Mouse (Mus musculus) midbrain, embryonic 15.5 days (tissue): ENCODE data around the gene Pfkl. TPM values are rescaled to one million over a fixed set of nuclear protein-coding genes. Genes with fewer than 3 reads are reported as not detected.

Experiments
- ATAC-seq: fragments of 200-750 bp; cut with Nextera tagmentation; replicated peaks from 2 replicates; pipeline ENCODE4 v1.8.0; 2017; ENCODE audit warnings: moderate TSS enrichment
- H3K27ac ChIP-seq: fragments of 300-500 bp; sonication (generic); 2 replicates; pipeline ENCODE4 v1.5.1; 2015; ENCODE audit warnings: mild to moderate bottlenecking, inconsistent platforms
- H3K27me3 ChIP-seq: fragments of 300-500 bp; sonication (generic); replicated peaks from 2 replicates; pipeline ENCODE4 v1.6.1; 2015; ENCODE audit warnings: inconsistent platforms
- H3K36me3 ChIP-seq: fragments of 300-500 bp; sonication (generic); replicated peaks from 2 replicates; pipeline ENCODE4 v1.6.1; 2015; ENCODE audit warnings: inconsistent platforms
- H3K4me1 ChIP-seq: fragments of 300-500 bp; sonication (generic); 2 replicates; pipeline ENCODE4 v1.6.1; 2015; ENCODE audit warnings: inconsistent platforms
- H3K4me2 ChIP-seq: fragments of 300-500 bp; sonication (generic); 2 replicates; pipeline ENCODE4 v1.6.1; 2015; ENCODE audit warnings: inconsistent platforms, mild to moderate bottlenecking, moderate library complexity
- H3K4me3 ChIP-seq: fragments of 300-500 bp; sonication (generic); 2 replicates; pipeline ENCODE4 v1.5.1; 2015; ENCODE audit warnings: mild to moderate bottlenecking, inconsistent platforms
- H3K9ac ChIP-seq: fragments of 300-500 bp; sonication (generic); 2 replicates; pipeline ENCODE4 v1.6.1; 2015; ENCODE audit warnings: mild to moderate bottlenecking, inconsistent platforms
- H3K9me3 ChIP-seq: fragments of 300-500 bp; sonication (generic); 2 replicates; pipeline ENCODE4 v1.6.1; 2016; ENCODE audit warnings: inconsistent platforms
- WGBS: fragments of 180-500 bp; shearing (Covaris S2); methylation state at CpG from one replicate; pipeline ENCODE4 v1.1.7; 2015; ENCODE audit warnings: mixed read lengths; 5-methylcytosine and 5-hydroxymethylcytosine counted together
- polyA plus RNA-seq: library from polyadenylated mRNA; unstranded; fragments of >200 nt; fragmentation: Nextera tagmentation; extraction: Ambion mirVana; gene quantifications from 2 replicates; pipeline ENCODE4 v1.2.1, GENCODE M21; 2015

Pfkl gene
- polyA plus RNA-seq, 1 experiment from 2014 or later: 127 TPM

- WGBS: under 1% methylated on average over 57 of the region's 57 CpGs
- Histone ChIP-seq H3K27me3 (no peaks in the 10 kb centered on the region), H3K9me3 (no peaks in the 10 kb centered on the region), H3K9ac (peak within 1 kb of the TSS; percentile 75), H3K4me2 (peak within 1 kb of the TSS; percentile 69), H3K36me3 (no peaks in the 10 kb centered on the region), H3K4me1 (peaks cover 15% of the 10 kb centered on the region), H3K27ac (peak within 1 kb of the TSS; percentile 83), H3K4me3 (peak within 1 kb of the TSS; percentile 75)
- peak; percentile 98 for ATAC-seq
Measured at GRCm38 (mm10) chr10:77978351-77979350, 31.2 kb downstream of the Pfkl start, which contains the start of gene 1810043G02Rik. Gene 1810043G02Rik (plus strand): TSS chr10:77978524.

- Histone ChIP-seq H3K4me1 (peaks cover 15% of the 10 kb centered on the region), H3K9ac (no peak overlapping the region), H3K4me2 (no peak overlapping the region), H3K4me3 (no peak overlapping the region), H3K27ac (no peak overlapping the region), H3K36me3 (no peaks in the 10 kb centered on the region), H3K27me3 (no peaks in the 10 kb centered on the region), H3K9me3 (no peaks in the 10 kb centered on the region)
- no peak for ATAC-seq
- WGBS: 76% methylated on average over 8 of the region's 8 CpGs
Measured at GRCm38 (mm10) chr10:77976458-77977150, 33.3 kb downstream of the Pfkl start.

GRCm38 (mm10) chr10:77975653-77976052, 34.2 kb downstream of the Pfkl start:
- Histone ChIP-seq H3K4me3 (no peak overlapping the region), H3K4me2 (no peak overlapping the region), H3K9me3 (no peaks in the 10 kb centered on the region), H3K27me3 (no peaks in the 10 kb centered on the region), H3K27ac (no peak overlapping the region), H3K4me1 (peaks cover 15% of the 10 kb centered on the region), H3K9ac (no peak overlapping the region), H3K36me3 (no peaks in the 10 kb centered on the region)
- no peak for ATAC-seq
- WGBS: 53% methylated on average over 4 of the region's 4 CpGs

- Histone ChIP-seq H3K4me3 (no peak overlapping the region), H3K27me3 (0 out of 2 replicates have a peak, but pooled peaks cover 3% of the 10 kb centered on the region), H3K36me3 (no peaks in the 10 kb centered on the region), H3K27ac (no peak overlapping the region), H3K4me2 (no peak overlapping the region), H3K9me3 (no peaks in the 10 kb centered on the region), H3K9ac (no peak overlapping the region), H3K4me1 (peaks cover 16% of the 10 kb centered on the region)
- no peak for ATAC-seq
- 81% methylated on average over 5 of the region's 5 CpGs for WGBS
Measured at GRCm38 (mm10) chr10:77974811-77975210, 35.1 kb downstream of the Pfkl start.

- no peak overlapping the region for H3K4me2 ChIP-seq
- H3K4me1 ChIP-seq: peaks cover 15% of the 10 kb centered on the region
- H3K36me3 ChIP-seq: no peaks in the 10 kb centered on the region
- no peak overlapping the region for H3K27ac ChIP-seq
- WGBS: 77% methylated on average over 5 of the region's 5 CpGs
- H3K27me3 ChIP-seq: peaks cover 3% of the 10 kb centered on the region; the same call in 1 of the 2 replicates
- H3K9me3 ChIP-seq: no peaks in the 10 kb centered on the region
- no peak overlapping the region for H3K9ac ChIP-seq
- H3K4me3 ChIP-seq: no peak overlapping the region
- no peak for ATAC-seq
Measured at GRCm38 (mm10) chr10:77974323-77974722, 35.6 kb downstream of the Pfkl start.

GRCm38 (mm10) chr10:77971709-77972553, 38.0 kb downstream of the Pfkl start:
- no peak overlapping the region for H3K27ac ChIP-seq
- WGBS: 63% methylated on average over 17 of the region's 17 CpGs

GRCm38 (mm10) chr10:77971191-77971590, 38.7 kb downstream of the Pfkl start:
- Histone ChIP-seq H3K4me1 (peaks cover 13% of the 10 kb centered on the region), H3K4me3 (no peak overlapping the region), H3K36me3 (no peaks in the 10 kb centered on the region), H3K27me3 (peaks cover 18% of the 10 kb centered on the region; the same call in 1 of the 2 replicates), H3K4me2 (no peak overlapping the region), H3K27ac (no peak overlapping the region), H3K9ac (no peak overlapping the region), H3K9me3 (no peaks in the 10 kb centered on the region)
- 76% methylated on average over 10 of the region's 10 CpGs for WGBS
- ATAC-seq: no peak

More at GRCm38 (mm10) chr10:77971709-77972553, 38.0 kb downstream of the Pfkl start:
- Histone ChIP-seq H3K4me3 (no peak overlapping the region), H3K27me3 (peaks cover 18% of the 10 kb centered on the region; the same call in 1 of the 2 replicates), H3K9me3 (no peaks in the 10 kb centered on the region), H3K36me3 (no peaks in the 10 kb centered on the region), H3K4me1 (peaks cover 13% of the 10 kb centered on the region), H3K4me2 (no peak overlapping the region), H3K9ac (no peak overlapping the region)
- ATAC-seq: no peak

GRCm38 (mm10) chr10:77970481-77970880, 39.4 kb downstream of the Pfkl start, which contains the start of gene Trpm2:
Gene Trpm2 (minus strand): TSS chr10:77970563.
- peak within 1 kb of the TSS; percentile 46 for H3K4me3 ChIP-seq
- H3K27ac ChIP-seq: no peak within 1 kb of the TSS
- H3K9ac ChIP-seq: peak within 1 kb of the TSS; percentile 49
- peak within 1 kb of the TSS; percentile 89 for H3K4me2 ChIP-seq
- H3K36me3 ChIP-seq: no peaks in the 10 kb centered on the region
- 85% methylated on average over 6 of the region's 6 CpGs for WGBS
- peaks cover 18% of the 10 kb centered on the region; the same call in 1 of the 2 replicates for H3K27me3 ChIP-seq
- no peak for ATAC-seq
- no peaks in the 10 kb centered on the region for H3K9me3 ChIP-seq
- peaks cover 13% of the 10 kb centered on the region for H3K4me1 ChIP-seq

- Histone ChIP-seq H3K36me3 (no peaks in the 10 kb centered on the region), H3K4me3 (peak overlapping the region; percentile 46), H3K4me2 (peak overlapping the region; percentile 89), H3K27me3 (peaks cover 18% of the 10 kb centered on the region; the same call in 1 of the 2 replicates), H3K4me1 (peaks cover 13% of the 10 kb centered on the region), H3K9me3 (no peaks in the 10 kb centered on the region), H3K27ac (no peak overlapping the region), H3K9ac (peak overlapping the region; percentile 49)
- peak; percentile 53 for ATAC-seq
- 11% methylated on average over 8 of the region's 8 CpGs for WGBS
Measured at GRCm38 (mm10) chr10:77969973-77970325, 39.9 kb downstream of the Pfkl start.

- Histone ChIP-seq H3K27me3 (peaks cover 18% of the 10 kb centered on the region; the same call in 1 of the 2 replicates), H3K9me3 (no peaks in the 10 kb centered on the region), H3K36me3 (no peaks in the 10 kb centered on the region), H3K9ac (peak overlapping the region; percentile 49), H3K4me3 (peak overlapping the region; percentile 46), H3K4me1 (peaks cover 13% of the 10 kb centered on the region), H3K27ac (no peak overlapping the region), H3K4me2 (peak overlapping the region; percentile 89)
- ATAC-seq: peak; percentile 94
- WGBS: 5% methylated on average over 26 of the region's 26 CpGs
Measured at GRCm38 (mm10) chr10:77969274-77969972, 40.5 kb downstream of the Pfkl start.

- H3K4me2 ChIP-seq: no peak overlapping the region
- H3K9me3 ChIP-seq: no peaks in the 10 kb centered on the region
- H3K27me3 ChIP-seq: peaks cover 13% of the 10 kb centered on the region; the same call in 1 of the 2 replicates
- H3K4me3 ChIP-seq: no peak overlapping the region
- H3K27ac ChIP-seq: no peak overlapping the region
- 76% methylated on average over 6 of the region's 6 CpGs for WGBS
- H3K36me3 ChIP-seq: no peaks in the 10 kb centered on the region
- no peak for ATAC-seq
- H3K9ac ChIP-seq: no peak overlapping the region
- H3K4me1 ChIP-seq: peaks cover 3% of the 10 kb centered on the region
Measured at GRCm38 (mm10) chr10:77963971-77964370, 45.9 kb downstream of the Pfkl start.
